Mouse (Mus musculus): ENCODE measurements at regions not wholly inside any gene's neighbourhood (a gene's known extent, or its start where the extent isn't known, plus 50 kb on each side); places are given as distances from the start of the nearest gene placed in this dataset.
"Not testable (repeated sequence)": the region's sequence is repeated elsewhere in the genome, so short reads cannot be mapped to it uniquely, and the experiment has no call there.

- Histone ChIP-seq H3K9ac (replicated peaks; ENCODE audit: low read depth) (no peak overlapping the region), H3K27me3 (replicated peaks; ENCODE audit: insufficient read depth, low read length) (no peaks in the 10 kb centered on the region), H3K27ac (ENCODE audit: low read length) (no peak overlapping the region), H3K36me3 (ENCODE audit: insufficient read depth, low read length) (no peaks in the 10 kb centered on the region), H3K4me2 (replicated peaks; ENCODE audit: low read depth, low read length) (no peak overlapping the region), H3K4me1 (ENCODE audit: insufficient read depth, low read depth, low read length) (no peaks in the 10 kb centered on the region), H3K4me3 (ENCODE audit: low read depth, low read length) (no peak overlapping the region), H3K9me3 (ENCODE audit: low read length) (no peaks in the 10 kb centered on the region)
- WGBS = 42% methylated on average over 2 of the region's 2 CpGs
- ATAC-seq (peak; percentile 37), DNase-seq (ENCODE audit: low spot score) (peak; percentile 41)
- no peak for TF ChIP-seq EP300 (IDR thresholded peaks at IDR 0.05)
- no peak for TF ChIP-seq CTCF (IDR thresholded peaks at IDR 0.05)
Observed at GRCm38 (mm10) chr3:18479557-18479956, 531.3 kb downstream of the Cypt12 start.

- H3K27ac ChIP-seq (ENCODE audit: low read length) = no peak overlapping the region; the same call in 1 of the 2 replicates
Observed at GRCm38 (mm10) chr3:18482006-18482405, 533.8 kb downstream of the Cypt12 start.

DNA sequence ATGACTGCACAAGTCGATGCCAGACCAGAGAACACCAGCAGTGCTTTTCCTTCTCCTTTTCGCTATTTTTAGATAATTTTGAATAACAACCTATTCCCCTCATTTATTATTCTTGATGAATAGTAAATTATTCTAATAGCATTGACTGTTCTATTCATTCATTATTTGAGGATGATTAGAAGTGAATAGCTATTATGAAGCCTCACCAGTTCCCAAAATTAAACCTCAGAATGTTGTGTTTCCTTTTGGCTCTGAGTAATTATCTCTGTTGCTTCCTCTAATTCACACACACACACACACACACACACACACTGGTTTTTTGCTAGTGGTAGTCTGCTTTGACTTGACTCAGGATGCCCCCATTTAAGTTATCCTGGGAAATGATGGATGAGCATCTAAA, 540.7 kb downstream of the Cypt12 start:
- no peak for ATAC-seq
- no peak for TF ChIP-seq CTCF (IDR thresholded peaks at IDR 0.05)
- TF ChIP-seq EP300 (IDR thresholded peaks at IDR 0.05) = no peak
- WGBS = 73% methylated on average over 2 of the region's 2 CpGs

More at GRCm38 (mm10) chr3:18482006-18482405, 533.8 kb downstream of the Cypt12 start:
- Histone ChIP-seq H3K4me3 (ENCODE audit: low read depth, low read length) (no peak overlapping the region), H3K9me3 (ENCODE audit: low read length) (no peaks in the 10 kb centered on the region), H3K9ac (replicated peaks; ENCODE audit: low read depth) (no peak overlapping the region), H3K36me3 (ENCODE audit: insufficient read depth, low read length) (no peaks in the 10 kb centered on the region), H3K27me3 (replicated peaks; ENCODE audit: insufficient read depth, low read length) (no peaks in the 10 kb centered on the region), H3K4me1 (ENCODE audit: insufficient read depth, low read depth, low read length) (no peaks in the 10 kb centered on the region), H3K4me2 (replicated peaks; ENCODE audit: low read depth, low read length) (no peak overlapping the region)
- ATAC-seq = peak; percentile 62
- peak; percentile 66 for DNase-seq (ENCODE audit: low spot score)
- no peak for TF ChIP-seq CTCF (IDR thresholded peaks at IDR 0.05)
- TF ChIP-seq EP300 (IDR thresholded peaks at IDR 0.05) = peak; percentile 46
- WGBS = 57% methylated on average over 2 of the region's 2 CpGs

DNA sequence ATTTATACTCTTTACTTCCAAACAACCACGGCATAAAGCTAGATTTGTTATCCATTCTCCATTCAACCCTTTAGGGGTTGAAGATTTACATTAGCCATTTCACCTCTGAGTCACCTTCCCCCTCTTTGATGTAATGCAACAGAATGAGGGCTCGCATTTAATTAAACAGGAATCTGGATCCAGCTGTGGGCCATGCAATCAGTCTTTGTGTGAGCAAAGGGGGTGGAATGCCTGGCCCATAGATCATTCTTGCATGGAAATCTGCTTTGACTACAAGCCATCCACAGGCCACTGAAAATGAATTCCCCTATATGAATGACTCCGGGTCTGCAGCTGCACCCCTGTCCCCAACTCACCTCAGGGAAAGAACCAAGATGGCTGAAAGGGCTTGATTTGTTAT, 574.4 kb downstream of the Cypt12 start:
- TF ChIP-seq EP300 (IDR thresholded peaks at IDR 0.05) (no peak), CTCF (IDR thresholded peaks at IDR 0.05) (no peak)
- Histone ChIP-seq H3K4me3 (ENCODE audit: low read depth, low read length) (no peak overlapping the region), H3K27me3 (replicated peaks; ENCODE audit: insufficient read depth, low read length) (no peaks in the 10 kb centered on the region), H3K9me3 (ENCODE audit: low read length) (no peaks in the 10 kb centered on the region), H3K4me1 (ENCODE audit: insufficient read depth, low read depth, low read length) (no peaks in the 10 kb centered on the region), H3K27ac (ENCODE audit: low read length) (no peak overlapping the region), H3K4me2 (replicated peaks; ENCODE audit: low read depth, low read length) (no peak overlapping the region), H3K9ac (replicated peaks; ENCODE audit: low read depth) (no peak overlapping the region), H3K36me3 (ENCODE audit: insufficient read depth, low read length) (no peaks in the 10 kb centered on the region)
- no peak for ATAC-seq
- WGBS = 57% methylated on average over 3 of the region's 3 CpGs
- DNase-seq (ENCODE audit: low spot score) = no peak

More for the DNA sequence above, 540.7 kb downstream of the Cypt12 start:
- Histone ChIP-seq H3K4me3 (ENCODE audit: low read depth, low read length) (no peak overlapping the region), H3K9ac (replicated peaks; ENCODE audit: low read depth) (no peak overlapping the region), H3K27ac (ENCODE audit: low read length) (no peak overlapping the region), H3K9me3 (ENCODE audit: low read length) (no peaks in the 10 kb centered on the region), H3K4me2 (replicated peaks; ENCODE audit: low read depth, low read length) (no peak overlapping the region), H3K36me3 (ENCODE audit: insufficient read depth, low read length) (no peaks in the 10 kb centered on the region), H3K4me1 (ENCODE audit: insufficient read depth, low read depth, low read length) (no peaks in the 10 kb centered on the region; the same call in 1 of the 2 replicates), H3K27me3 (replicated peaks; ENCODE audit: insufficient read depth, low read length) (no peaks in the 10 kb centered on the region)
- DNase-seq (ENCODE audit: low spot score) = no peak

- Histone ChIP-seq H3K9me3 (ENCODE audit: low read length) (no peaks in the 10 kb centered on the region), H3K27me3 (replicated peaks; ENCODE audit: insufficient read depth, low read length) (no peaks in the 10 kb centered on the region), H3K9ac (replicated peaks; ENCODE audit: low read depth) (no peak overlapping the region), H3K36me3 (ENCODE audit: insufficient read depth, low read length) (no peaks in the 10 kb centered on the region), H3K27ac (ENCODE audit: low read length) (no peak overlapping the region), H3K4me1 (ENCODE audit: insufficient read depth, low read depth, low read length) (no peaks in the 10 kb centered on the region), H3K4me3 (ENCODE audit: low read depth, low read length) (no peak overlapping the region), H3K4me2 (replicated peaks; ENCODE audit: low read depth, low read length) (no peak overlapping the region)
- 60% methylated on average over 2 of the region's 2 CpGs for WGBS
- DNase-seq (ENCODE audit: low spot score) (no peak), ATAC-seq (no peak)
- TF ChIP-seq CTCF (IDR thresholded peaks at IDR 0.05) = no peak
- no peak for TF ChIP-seq EP300 (IDR thresholded peaks at IDR 0.05)
Observed at GRCm38 (mm10) chr3:18524011-18524410, 575.8 kb downstream of the Cypt12 start.

- H3K9ac ChIP-seq (replicated peaks; ENCODE audit: low read depth) = no peak overlapping the region
- H3K4me2 ChIP-seq (replicated peaks; ENCODE audit: low read depth, low read length) = no peak overlapping the region
- no peaks in the 10 kb centered on the region for H3K9me3 ChIP-seq (ENCODE audit: low read length)
- DNase-seq (ENCODE audit: low spot score) (no peak), ATAC-seq (no peak)
- no peak overlapping the region for H3K4me3 ChIP-seq (ENCODE audit: low read depth, low read length)
- no peaks in the 10 kb centered on the region for H3K27me3 ChIP-seq (replicated peaks; ENCODE audit: insufficient read depth, low read length)
- TF ChIP-seq CTCF (IDR thresholded peaks at IDR 0.05) = no peak
- TF ChIP-seq EP300 (IDR thresholded peaks at IDR 0.05) = no peak
- no peak overlapping the region for H3K27ac ChIP-seq (ENCODE audit: low read length)
- WGBS = 90% methylated on average over 2 of the region's 2 CpGs
- H3K36me3 ChIP-seq (ENCODE audit: insufficient read depth, low read length) = no peaks in the 10 kb centered on the region
- no peaks in the 10 kb centered on the region for H3K4me1 ChIP-seq (ENCODE audit: insufficient read depth, low read depth, low read length)
Observed at GRCm38 (mm10) chr3:18557201-18557600, 609.0 kb downstream of the Cypt12 start.

- Histone ChIP-seq H3K4me2 (replicated peaks; ENCODE audit: low read depth, low read length) (no peak overlapping the region), H3K36me3 (ENCODE audit: insufficient read depth, low read length) (no peaks in the 10 kb centered on the region), H3K4me3 (ENCODE audit: low read depth, low read length) (no peak overlapping the region), H3K9me3 (ENCODE audit: low read length) (no peaks in the 10 kb centered on the region), H3K27me3 (replicated peaks; ENCODE audit: insufficient read depth, low read length) (no peaks in the 10 kb centered on the region), H3K27ac (ENCODE audit: low read length) (no peak overlapping the region), H3K9ac (replicated peaks; ENCODE audit: low read depth) (no peak overlapping the region), H3K4me1 (ENCODE audit: insufficient read depth, low read depth, low read length) (no peaks in the 10 kb centered on the region)
- DNase-seq (ENCODE audit: low spot score) = no peak
- 47% methylated on average over 4 of the region's 4 CpGs for WGBS
- no peak for ATAC-seq
- no peak for TF ChIP-seq CTCF (IDR thresholded peaks at IDR 0.05)
- TF ChIP-seq EP300 (IDR thresholded peaks at IDR 0.05) = no peak
Observed at GRCm38 (mm10) chr3:18560282-18560785, 612.1 kb downstream of the Cypt12 start.

DNA sequence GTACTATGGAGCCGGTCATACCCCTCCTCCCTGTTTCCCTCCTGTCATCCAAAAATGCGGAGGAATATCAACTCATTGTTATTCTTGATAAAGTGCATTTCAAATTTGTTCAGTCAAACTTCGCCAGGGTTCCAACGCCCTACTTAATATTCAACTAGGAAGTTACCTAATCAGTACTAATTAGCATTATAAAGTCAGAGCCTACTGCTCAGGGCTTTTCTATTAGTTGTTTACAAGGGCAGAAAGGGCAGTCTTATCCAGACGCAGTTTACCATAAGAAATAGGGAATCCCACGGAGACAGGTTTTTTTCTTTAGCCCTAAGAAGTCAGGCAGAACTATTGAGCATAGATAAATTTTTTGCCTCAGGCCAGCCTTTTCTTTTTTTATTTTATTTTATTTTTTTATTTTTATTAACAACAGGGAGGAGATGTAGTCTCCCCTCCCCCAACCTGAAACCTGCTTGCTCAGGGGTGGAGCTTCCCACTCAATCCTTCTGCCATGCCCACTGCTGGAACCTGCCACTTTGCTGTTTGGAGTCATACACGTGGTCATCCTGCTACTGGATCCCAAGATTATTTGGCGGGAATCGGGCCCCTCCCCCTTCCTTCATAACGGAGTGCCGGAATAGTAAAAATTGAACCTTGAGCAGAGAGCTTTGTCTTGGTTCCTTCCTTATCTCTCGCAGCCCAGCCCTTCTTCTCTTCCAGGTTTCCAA, 632.9 kb downstream of the Cypt12 start:
- H3K27me3 ChIP-seq (replicated peaks; ENCODE audit: insufficient read depth, low read length); H3K36me3 ChIP-seq (ENCODE audit: insufficient read depth, low read length); H3K4me3 ChIP-seq (ENCODE audit: low read depth, low read length); H3K4me2 ChIP-seq (replicated peaks; ENCODE audit: low read depth, low read length); H3K9ac ChIP-seq (replicated peaks; ENCODE audit: low read depth); H3K4me1 ChIP-seq (ENCODE audit: insufficient read depth, low read depth, low read length); H3K9me3 ChIP-seq (ENCODE audit: low read length); ATAC-seq; DNase-seq (ENCODE audit: low spot score); H3K27ac ChIP-seq (ENCODE audit: low read length): not testable (repeated sequence)
- WGBS = 67% methylated on average over 12 of the region's 12 CpGs
